Mouse (Mus musculus) heart, postnatal 0 days (tissue): ENCODE measurements around the gene Ajuba.

Experiments
- CTCF ChIP-seq: IDR thresholded peaks from 2 replicates; pipeline ENCODE4 v1.5.1; 2016; ENCODE audit warnings: antibody characterized with exemption, control low read depth, low read depth
- EP300 ChIP-seq: IDR thresholded peaks from 2 replicates; pipeline ENCODE4 v1.6.1; 2016; ENCODE audit warnings: antibody characterized with exemption, low read depth

DNA sequence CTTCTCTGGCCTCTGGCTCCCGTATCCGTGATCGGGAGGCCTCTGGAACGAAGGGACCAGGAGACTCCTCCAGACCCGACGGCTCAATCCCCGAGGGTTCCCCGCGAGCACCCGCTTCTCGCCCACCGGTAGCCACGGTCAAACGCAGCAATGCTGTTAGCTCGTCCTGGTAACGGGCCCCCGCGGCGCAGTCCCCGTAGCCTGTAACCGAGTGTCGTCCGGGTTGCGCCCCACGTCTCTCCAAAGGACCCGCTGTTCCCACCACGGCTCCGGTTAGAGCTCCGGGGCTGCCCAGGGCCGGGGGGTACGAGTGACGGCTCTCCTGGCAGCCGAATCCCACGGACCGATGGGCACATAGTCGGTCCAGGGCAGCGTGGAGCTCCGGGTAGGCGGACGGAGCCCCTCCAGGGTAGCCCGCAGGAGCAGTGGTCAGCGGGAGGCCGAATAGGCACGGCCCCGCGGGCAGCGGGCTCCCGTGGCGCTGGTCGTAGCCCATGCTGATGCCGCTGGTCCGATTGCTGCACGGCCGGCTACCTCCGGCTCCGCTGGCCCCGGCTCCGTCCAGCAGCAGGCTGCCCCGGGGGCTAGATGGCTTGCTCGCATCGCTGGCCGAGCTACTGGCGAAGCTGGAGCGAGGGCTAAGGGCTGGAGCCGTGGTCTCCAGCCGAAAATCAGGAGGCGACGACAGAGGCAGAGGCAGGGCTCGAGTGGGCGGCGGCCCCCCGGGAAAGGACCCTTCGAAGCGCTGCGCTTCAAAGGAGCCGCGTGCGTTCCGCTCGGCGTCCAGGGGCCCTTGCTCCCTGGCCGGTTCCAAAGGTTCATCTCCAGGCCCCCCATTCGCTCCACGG, 893 bp downstream of the Ajuba start:
- TF ChIP-seq CTCF (no peak), EP300 (no peak)
